26 mouse cellular contexts compared by ENCODE assay signal in genomic region chr6:8741659-8742058, GRCm38 (mm10). TPM values are rescaled to one million over a fixed set of nuclear protein-coding genes. Genes with fewer than 3 reads are reported as not detected.
DNase-seq lines count a peak whose midpoint lies in the region; ATAC-seq and TF ChIP-seq lines count a peak whose summit lies in the region.
"Had no signal": no experiment of that assay in that cellular context is flagged by ENCODE, and none has a peak within 500 bp of the region (broad histone marks: within the 10 kb centered on the region; RNA-seq: fewer than 3 reads in every experiment).

No protein-coding gene starts in this region.

- ATAC-seq in kidney, postnatal 0 days (replicated peaks; ENCODE audit: low FRiP score, low read depth), result no peak
- ATAC-seq in liver, embryonic 12.5 days, result no peak
- ATAC-seq: CD4-positive, CD25-positive, alpha-beta regulatory T cell, adult 4 months; forebrain, postnatal 0 days; intestine, embryonic 16.5 days; liver, postnatal 0 days; midbrain, embryonic 16.5 days had no signal

- H3K36me3 ChIP-seq in kidney, postnatal 0 days (ENCODE audit: insufficient read depth, low read length), result no peaks in the 10 kb centered on the region
- H3K36me3 ChIP-seq in limb, embryonic 10.5 days, result no peaks in the 10 kb centered on the region
- H3K36me3 ChIP-seq in liver, embryonic 12.5 days, result no peaks in the 10 kb centered on the region

- H3K27ac ChIP-seq in kidney, postnatal 0 days, result no peak overlapping the region
- H3K27ac ChIP-seq in limb, embryonic 10.5 days, result peak overlapping the region; percentile 85
- H3K27ac ChIP-seq in liver, embryonic 12.5 days, result no peak overlapping the region
- H3K27ac ChIP-seq: heart, adult 2 months had no signal

- H3K4me3 ChIP-seq in kidney, postnatal 0 days (replicated peaks; ENCODE audit: low read depth, low read length), result no peak overlapping the region
- no peak overlapping the region for H3K4me3 ChIP-seq in limb, embryonic 10.5 days
- H3K4me3 ChIP-seq in liver, embryonic 12.5 days, result no peak overlapping the region
- H3K4me3 ChIP-seq: erythroblast, embryonic 14.5 days; heart, adult 2 months; heart, embryonic 12.5 days had no signal

- 25% methylated on average over 1 of the region's 1 CpGs for WGBS in kidney, postnatal 0 days
- 34% methylated on average over 1 of the region's 1 CpGs for WGBS in limb, embryonic 10.5 days
- 50% methylated on average over 1 of the region's 1 CpGs for WGBS in liver, embryonic 12.5 days (ENCODE audit: insufficient replicate concordance)

- no peak overlapping the region for H3K4me2 ChIP-seq in kidney, postnatal 0 days (ENCODE audit: low read length)
- H3K4me2 ChIP-seq in liver, embryonic 12.5 days, result no peak overlapping the region
- H3K4me2 ChIP-seq: heart, embryonic 12.5 days; liver, embryonic 11.5 days; midbrain, embryonic 11.5 days had no signal

- H3K27me3 ChIP-seq in kidney, postnatal 0 days (ENCODE audit: insufficient read depth, low read length), result no peaks in the 10 kb centered on the region
- H3K27me3 ChIP-seq in limb, embryonic 10.5 days (ENCODE audit: low read depth, poor library complexity, severe bottlenecking), result no peaks in the 10 kb centered on the region
- no peaks in the 10 kb centered on the region for H3K27me3 ChIP-seq in liver, embryonic 12.5 days (replicated peaks)
- H3K27me3 ChIP-seq: heart, embryonic 12.5 days had no signal

- no peaks in the 10 kb centered on the region for H3K9me3 ChIP-seq in kidney, postnatal 0 days (replicated peaks; ENCODE audit: low read length)
- H3K9me3 ChIP-seq in limb, embryonic 10.5 days (replicated peaks), result no peaks in the 10 kb centered on the region
- no peaks in the 10 kb centered on the region for H3K9me3 ChIP-seq in liver, embryonic 12.5 days (replicated peaks)
- H3K9me3 ChIP-seq: heart, embryonic 12.5 days had no signal

- 0 out of 2 replicates have a peak, but pooled peaks cover 3% of the 10 kb centered on the region for H3K4me1 ChIP-seq in kidney, postnatal 0 days (replicated peaks; ENCODE audit: insufficient read depth, low read length)
- peaks cover 42% of the 10 kb centered on the region for H3K4me1 ChIP-seq in limb, embryonic 10.5 days
- no peaks in the 10 kb centered on the region for H3K4me1 ChIP-seq in liver, embryonic 12.5 days

- no peak for TF ChIP-seq CTCF in kidney, postnatal 0 days (IDR thresholded peaks at IDR 0.05; ENCODE audit: low read depth)

- peak; percentile 74 for DNase-seq in heart, adult 11 months
- DNase-seq in heart, postnatal 4 days, result no peak
- DNase-seq in kidney, postnatal 0 days (ENCODE audit: low spot score), result peak; percentile 12
- no peak for DNase-seq in kidney, postnatal 36 days
- DNase-seq in limb, embryonic 10.5 days (ENCODE audit: low spot score), result no peak
- no peak for DNase-seq in right cerebral cortex, postnatal 14 days
- DNase-seq: adrenal gland, postnatal 25 days; cerebellum, adult 11-12 months; cerebellum, adult 9-11 months; forebrain, postnatal 0 days; gastrocnemius, postnatal 14 days; heart, adult 2 months; kidney, adult 8-10 months; layer of hippocampus, postnatal 36 days; left cerebral cortex, postnatal 4 days; liver, postnatal 0 days; lung, postnatal 36 days; thymus, postnatal 4 days had no signal

- no peak overlapping the region for H3K9ac ChIP-seq in kidney, postnatal 0 days (ENCODE audit: low read depth, low read length)
- no peak overlapping the region for H3K9ac ChIP-seq in liver, embryonic 12.5 days
- H3K9ac ChIP-seq: forebrain, postnatal 0 days; heart, embryonic 12.5 days; liver, postnatal 0 days had no signal

RNA-seq across cellular contexts. Expression of gene Ica1, which starts 36.6 kb away (rescaled TPM):
- total RNA-seq in heart, postnatal 4 days (2021), result 10 to 100 TPM; 15.2 to 15.4 TPM
- 27.8 and 30.1 TPM in 2 replicates for polyA plus RNA-seq in kidney, postnatal 0 days (2015; fragmentation: Nextera tagmentation; extraction: Ambion mirVana)
- polyA plus RNA-seq in limb, embryonic 10.5 days (2016; fragmentation: Nextera tagmentation; extraction: Ambion mirVana), result 11.9 and 17.1 TPM in 2 replicates
- 8.8 TPM in 2 replicates for polyA plus RNA-seq in liver, embryonic 12.5 days (2016; fragmentation: Nextera tagmentation; extraction: Ambion mirVana)

Comparison
In these comparisons a context has a peak if more than half of its experiments do, and no peak if none do; other contexts are left out.
1. DNase-seq: peak in heart, adult 11 months (single experiment) and kidney, postnatal 0 days (single experiment); none in heart, postnatal 4 days (single experiment), kidney, postnatal 36 days (0 of 2), limb, embryonic 10.5 days (single experiment) and right cerebral cortex, postnatal 14 days (single experiment).